Mouse (Mus musculus) olfactory bulb, adult 2 months (tissue): Measurements from ENCODE around the gene Mmp9. TPM values are rescaled to one million over a fixed set of nuclear protein-coding genes. Genes with fewer than 3 reads are reported as not detected.
A peak's percentile ranks its signal among the peaks of the same experiment; 100 is the strongest.

Experiments
- H3K27ac ChIP-seq: fragments of 200-500 bp; 2 replicates; pipeline ENCODE4 v1.5.1; 2012; ENCODE audit warnings: low read depth, low read length; ENCODE audit not compliant: insufficient read depth
- H3K4me1 ChIP-seq: fragments of 200-500 bp; 2 replicates; pipeline ENCODE4 v1.6.1; 2012; ENCODE audit warnings: low read length; ENCODE audit not compliant: control insufficient read depth, insufficient read depth
- H3K4me3 ChIP-seq: fragments of 200-500 bp; 2 replicates; pipeline ENCODE4 v1.5.1; 2012; ENCODE audit warnings: mild to moderate bottlenecking, low read depth, low read length, moderate library complexity; ENCODE audit not compliant: insufficient read depth
- CTCF ChIP-seq: fragments of 200-500 bp; IDR thresholded peaks from 2 replicates; pipeline ENCODE4 v1.5.1; 2012; ENCODE audit warnings: low read depth, mild to moderate bottlenecking, low read length, moderate library complexity; ENCODE audit not compliant: insufficient read depth
- POLR2A ChIP-seq: fragments of 200-500 bp; IDR thresholded peaks from 2 replicates; pipeline ENCODE4 v1.6.1; 2012; ENCODE audit warnings: mild to moderate bottlenecking, low read depth, low read length, moderate library complexity; ENCODE audit not compliant: insufficient read depth
- WGBS: fragments of 180-500 bp; shearing (Covaris S2); methylation state at CpG from one replicate; pipeline ENCODE4 v1.1.7; 2018; 5-methylcytosine and 5-hydroxymethylcytosine counted together
- polyA plus RNA-seq: library from polyadenylated mRNA; stranded (reverse); fragments of >200 nt; gene quantifications from 2 replicates; pipeline ENCODE4 v1.2.4, GENCODE M21; 2012; ENCODE audit warnings: low replicate concordance; ENCODE audit not compliant: missing spikeins, insufficient read depth, insufficient read length

Gene Mmp9
- polyA plus RNA-seq, 1 experiment: not detected

GRCm38 (mm10) chr2:164960716-164961441 lies 20.3 kb downstream of the Mmp9 start, which contains the start of gene Slc12a5:
Gene Slc12a5 (plus strand): TSS chr2:164960802.
- TF ChIP-seq CTCF (no peak), POLR2A (no peak; the same call in 1 of the 2 replicates)
- WGBS: 2% methylated on average over 53 of the region's 54 CpGs
- Histone ChIP-seq H3K4me3 (peak within 1 kb of the TSS; percentile 79), H3K27ac (peak within 1 kb of the TSS; percentile 65), H3K4me1 (peaks cover 39% of the 10 kb centered on the region)

GRCm38 (mm10) chr2:164961506-164962182 lies 21.1 kb downstream of the Mmp9 start:
- TF ChIP-seq POLR2A (no peak; the same call in 1 of the 2 replicates), CTCF (peak; percentile 74)
- 4% methylated on average over 17 of the region's 17 CpGs for WGBS
- Histone ChIP-seq H3K27ac (peak overlapping the region; percentile 65), H3K4me1 (peaks cover 39% of the 10 kb centered on the region), H3K4me3 (peak overlapping the region; percentile 79)

- no peak for TF ChIP-seq POLR2A
- Histone ChIP-seq H3K4me3 (no peak overlapping the region), H3K27ac (no peak overlapping the region; the same call in 1 of the 2 replicates), H3K4me1 (peaks cover 41% of the 10 kb centered on the region)
- 41% methylated on average over 7 of the region's 7 CpGs for WGBS
These were observed 21.6 kb downstream of the Mmp9 start for GRCm38 (mm10) chr2:164962183-164962580.

GRCm38 (mm10) chr2:164964242-164964894 lies 23.8 kb downstream of the Mmp9 start:
- H3K4me3 ChIP-seq: no peak overlapping the region
- H3K4me1 ChIP-seq: peaks cover 50% of the 10 kb centered on the region
- peak overlapping the region; percentile 85 for H3K27ac ChIP-seq
- no peak for TF ChIP-seq CTCF
- TF ChIP-seq POLR2A: no peak
- WGBS: 16% methylated on average over 9 of the region's 9 CpGs

- TF ChIP-seq POLR2A: no peak
- no peak for TF ChIP-seq CTCF
- H3K27ac ChIP-seq: peak overlapping the region; percentile 85
- H3K4me1 ChIP-seq: peaks cover 54% of the 10 kb centered on the region
- WGBS: 74% methylated on average over 1 of the region's 1 CpGs
- H3K4me3 ChIP-seq: no peak overlapping the region
These were observed 24.4 kb downstream of the Mmp9 start for GRCm38 (mm10) chr2:164964981-164965380.

GRCm38 (mm10) chr2:164966381-164966780 lies 25.8 kb downstream of the Mmp9 start:
- Histone ChIP-seq H3K27ac (no peak overlapping the region), H3K4me1 (peaks cover 50% of the 10 kb centered on the region), H3K4me3 (no peak overlapping the region)
- TF ChIP-seq POLR2A (no peak), CTCF (no peak)
- 56% methylated on average over 8 of the region's 8 CpGs for WGBS

- 26% methylated on average over 6 of the region's 6 CpGs for WGBS
- Histone ChIP-seq H3K4me1 (peaks cover 43% of the 10 kb centered on the region), H3K4me3 (peak overlapping the region; percentile 75; the same call in 1 of the 2 replicates), H3K27ac (peak overlapping the region; percentile 88)
- no peak for TF ChIP-seq POLR2A
- peak; percentile 54; the same call in 1 of the 2 replicates for TF ChIP-seq CTCF
These were observed 26.6 kb downstream of the Mmp9 start for GRCm38 (mm10) chr2:164967193-164967592.

- peak overlapping the region; percentile 88 for H3K27ac ChIP-seq
- H3K4me1 ChIP-seq: peaks cover 43% of the 10 kb centered on the region
- 1% methylated on average over 61 of the region's 65 CpGs for WGBS
- TF ChIP-seq CTCF (no peak), POLR2A (peak; percentile 71)
- peak overlapping the region; percentile 75 for H3K4me3 ChIP-seq
These were observed 27.3 kb downstream of the Mmp9 start for GRCm38 (mm10) chr2:164967761-164968440.

- peaks cover 43% of the 10 kb centered on the region for H3K4me1 ChIP-seq
- under 1% methylated on average over 29 of the region's 29 CpGs for WGBS
- TF ChIP-seq POLR2A (no peak), CTCF (no peak)
These were observed 27.9 kb downstream of the Mmp9 start for GRCm38 (mm10) chr2:164968451-164968851.

More at GRCm38 (mm10) chr2:164968451-164968851, 27.9 kb downstream of the Mmp9 start:
- H3K4me3 ChIP-seq: peak overlapping the region; percentile 75
- H3K27ac ChIP-seq: peak overlapping the region; percentile 88
